Mouse (Mus musculus) heart, embryonic 14.5 days (tissue): Measurements from ENCODE around the gene Lcp1. TPM values are rescaled to one million over a fixed set of nuclear protein-coding genes. Genes with fewer than 3 reads are reported as not detected.

Source experiments
- ATAC-seq: fragments of 200-750 bp; cut with Nextera tagmentation; 2 replicates; pipeline ENCODE4 v1.8.0; 2017; ENCODE audit warnings: low read depth, moderate TSS enrichment; ENCODE audit not compliant: insufficient number of reproducible peaks, insufficient read depth, low FRiP score
- H3K27ac ChIP-seq, 2 experiments: fragments of 200-500 bp in 1 of 2; fragments of 300-500 bp in 1 of 2; sonication (generic) in 1 of 2; replicated peaks in 1 of 2; 2 replicates each; pipeline ENCODE4 v1.5.1; 2012 to 2014; ENCODE audit warnings: low read depth in 2 of 2, low read length in 2 of 2, control low read depth in 1 of 2, mild to moderate bottlenecking in 1 of 2, mixed read lengths in 1 of 2; ENCODE audit not compliant: control insufficient read depth in 1 of 2, insufficient read depth in 1 of 2
- H3K27me3 ChIP-seq: fragments of 300-500 bp; sonication (generic); 2 replicates; pipeline ENCODE4 v1.6.1; 2014; ENCODE audit warnings: mild to moderate bottlenecking, low read length, control low read depth; ENCODE audit not compliant: control insufficient read depth, insufficient read depth
- H3K36me3 ChIP-seq: fragments of 300-500 bp; sonication (generic); 2 replicates; pipeline ENCODE4 v1.6.1; 2014; ENCODE audit warnings: mild to moderate bottlenecking, control low read depth, low read length, mixed read lengths; ENCODE audit not compliant: control insufficient read depth, insufficient read depth
- H3K4me1 ChIP-seq, 2 experiments: fragments of 200-500 bp in 1 of 2; fragments of 300-500 bp in 1 of 2; sonication (generic) in 1 of 2; 2 replicates each; pipeline ENCODE4 v1.6.1; 2012 to 2014; ENCODE audit warnings: low read length in 2 of 2, control low read depth in 1 of 2, mixed read lengths in 1 of 2; ENCODE audit not compliant: control insufficient read depth in 2 of 2, insufficient read depth in 2 of 2
- H3K4me2 ChIP-seq: fragments of 300-500 bp; sonication (generic); 2 replicates; pipeline ENCODE4 v1.6.1; 2014; ENCODE audit warnings: mild to moderate bottlenecking, low read length
- H3K4me3 ChIP-seq, 2 experiments: fragments of 200-500 bp in 1 of 2; fragments of 300-500 bp in 1 of 2; sonication (generic) in 1 of 2; 2 replicates each; pipeline ENCODE4 v1.5.1; 2012 to 2014; ENCODE audit warnings: low read length in 2 of 2, mild to moderate bottlenecking in 2 of 2, control low read depth in 1 of 2, low read depth in 1 of 2, moderate library complexity in 1 of 2; ENCODE audit not compliant: control insufficient read depth in 1 of 2, insufficient read depth in 1 of 2
- H3K9ac ChIP-seq: fragments of 300-500 bp; sonication (generic); 2 replicates; pipeline ENCODE4 v1.6.1; 2014; ENCODE audit warnings: mild to moderate bottlenecking, low read length
- H3K9me3 ChIP-seq: fragments of 300-500 bp; sonication (generic); 2 replicates; pipeline ENCODE4 v1.6.1; 2016; ENCODE audit warnings: low read length, control low read depth; ENCODE audit not compliant: control insufficient read depth
- WGBS: fragments of 180-500 bp; shearing (Covaris S2); extraction: QIAGEN DNeasy Blood & Tissue Kit; methylation state at CpG from one replicate; pipeline ENCODE4 v1.1.7; 2014; 5-methylcytosine and 5-hydroxymethylcytosine counted together
- polyA plus RNA-seq: library from polyadenylated mRNA; unstranded; fragments of >200 nt; fragmentation: Nextera tagmentation; extraction: Ambion mirVana; gene quantifications from 2 replicates; pipeline ENCODE4 v1.2.1, GENCODE M21; 2014

Lcp1 gene
- polyA plus RNA-seq, 1 experiment from 2014 or later, result 26.3 TPM

DNA sequence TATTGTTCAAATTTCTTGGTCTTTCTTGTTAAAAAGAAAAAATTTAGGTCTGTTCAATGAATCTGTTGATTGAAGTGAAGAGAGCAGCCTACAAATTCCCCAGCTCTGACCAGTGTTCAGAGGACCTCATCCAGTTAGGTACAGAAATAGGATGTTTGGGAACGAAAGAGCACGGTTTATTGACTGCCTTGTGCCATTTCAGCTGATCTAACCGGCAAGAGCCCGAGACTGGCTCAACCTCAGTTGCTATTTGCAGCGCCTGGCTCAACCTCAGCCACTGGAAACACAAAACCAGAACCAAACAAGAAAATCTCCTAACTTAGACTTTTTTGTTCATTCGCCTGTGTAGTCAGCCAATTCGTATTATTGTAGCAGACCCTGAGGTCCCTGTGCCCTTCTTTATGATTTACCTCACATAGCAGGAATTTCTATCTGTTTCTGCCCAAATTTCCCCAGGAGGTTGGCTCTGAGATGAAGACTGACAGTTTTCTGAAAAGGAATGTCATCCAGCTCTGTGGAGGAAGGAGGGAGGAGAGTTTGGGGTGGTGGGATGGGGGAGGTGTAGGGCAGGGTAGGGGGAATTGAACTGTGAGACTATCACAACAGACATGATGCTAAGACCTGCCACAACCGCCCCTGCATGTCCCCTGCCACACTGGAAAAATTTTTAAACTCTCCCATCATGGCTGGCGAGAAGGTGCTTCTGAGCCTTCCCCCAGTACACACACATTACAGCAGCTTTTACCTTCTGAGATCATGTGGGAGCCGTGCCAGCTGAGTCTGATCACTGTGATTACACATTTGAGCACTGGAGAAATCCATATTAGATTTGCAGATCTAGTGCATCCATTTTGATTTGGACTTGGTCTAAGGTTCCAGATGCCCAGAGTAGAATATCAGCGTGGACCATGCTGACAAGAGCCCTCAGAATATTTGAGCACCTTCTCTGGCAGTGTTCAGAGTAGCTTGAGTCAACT lies 115.4 kb downstream of the Lcp1 start:
- H3K4me3 ChIP-seq, result no peak overlapping the region

GRCm38 (mm10) chr14:75250432-75250831 lies 119.5 kb downstream of the Lcp1 start:
- Histone ChIP-seq H3K9me3 (no peaks in the 10 kb centered on the region), H3K4me3 (no peak overlapping the region), H3K9ac (no peak overlapping the region), H3K4me1 (no peaks in the 10 kb centered on the region), H3K27me3 (no peaks in the 10 kb centered on the region), H3K27ac (no peak overlapping the region), H3K4me2 (no peak overlapping the region), H3K36me3 (no peaks in the 10 kb centered on the region)
- no peak for ATAC-seq
- WGBS, result 80% methylated on average over 3 of the region's 3 CpGs

More for the DNA sequence above, 115.4 kb downstream of the Lcp1 start:
- H3K27ac ChIP-seq, result no peak overlapping the region
- ATAC-seq, result no peak
- no peaks in the 10 kb centered on the region for H3K36me3 ChIP-seq
- no peaks in the 10 kb centered on the region for H3K4me1 ChIP-seq
- H3K9me3 ChIP-seq, result no peaks in the 10 kb centered on the region
- H3K9ac ChIP-seq, result no peak overlapping the region
- no peak overlapping the region for H3K4me2 ChIP-seq
- WGBS, result 72% methylated on average over 11 of the region's 11 CpGs
- no peaks in the 10 kb centered on the region for H3K27me3 ChIP-seq

- Histone ChIP-seq H3K27me3 (no peaks in the 10 kb centered on the region), H3K4me1 (no peaks in the 10 kb centered on the region), H3K4me2 (no peak overlapping the region), H3K36me3 (no peaks in the 10 kb centered on the region), H3K9me3 (no peaks in the 10 kb centered on the region), H3K4me3 (no peak overlapping the region), H3K27ac (no peak overlapping the region), H3K9ac (no peak overlapping the region)
- 33% methylated on average over 5 of the region's 5 CpGs for WGBS
- ATAC-seq, result no peak
Measured at GRCm38 (mm10) chr14:75256521-75256920, 125.6 kb downstream of the Lcp1 start.

GRCm38 (mm10) chr14:75269531-75269930 lies 138.6 kb downstream of the Lcp1 start:
- Histone ChIP-seq H3K27me3 (no peaks in the 10 kb centered on the region), H3K4me3 (no peak overlapping the region), H3K9me3 (no peaks in the 10 kb centered on the region), H3K4me2 (no peak overlapping the region), H3K4me1 (no peaks in the 10 kb centered on the region), H3K9ac (no peak overlapping the region), H3K36me3 (no peaks in the 10 kb centered on the region), H3K27ac (no peak overlapping the region)
- ATAC-seq, result no peak
- WGBS, result 48% methylated on average over 5 of the region's 5 CpGs

- H3K4me3 ChIP-seq, result no peak overlapping the region
- no peak overlapping the region for H3K27ac ChIP-seq
- no peaks in the 10 kb centered on the region for H3K36me3 ChIP-seq
- whole genome bisulfite sequencing, result 74% methylated on average over 6 of the region's 6 CpGs
- peaks cover 2 to 4% of the 10 kb centered on the region in 2 experiments; a peak in 3 of 4 replicates for H3K4me1 ChIP-seq
- ATAC-seq, result no peak
- H3K27me3 ChIP-seq, result no peaks in the 10 kb centered on the region; the same call in 1 of the 2 replicates
- H3K9me3 ChIP-seq, result no peaks in the 10 kb centered on the region
- H3K4me2 ChIP-seq, result no peak overlapping the region
- H3K9ac ChIP-seq, result no peak overlapping the region
Measured at GRCm38 (mm10) chr14:75279716-75280115, 148.8 kb downstream of the Lcp1 start.

- no peaks in the 10 kb centered on the region; the same call in 1 of the 2 replicates for H3K27me3 ChIP-seq
- H3K27ac ChIP-seq, result no peak overlapping the region
- no peaks in the 10 kb centered on the region for H3K36me3 ChIP-seq
- H3K4me1 ChIP-seq, result peaks cover 2 to 10% of the 10 kb centered on the region in 2 experiments
- WGBS, result 32% methylated on average over 5 of the region's 5 CpGs
- ATAC-seq, result no peak
- H3K4me2 ChIP-seq, result no peak overlapping the region
- H3K4me3 ChIP-seq, result no peak overlapping the region
- no peaks in the 10 kb centered on the region for H3K9me3 ChIP-seq
- no peak overlapping the region for H3K9ac ChIP-seq
Measured at GRCm38 (mm10) chr14:75280406-75280805, 149.5 kb downstream of the Lcp1 start.
